Mouse (Mus musculus) gastrocnemius, postnatal 25 days (tissue): ENCODE results near the gene Mmp15. TPM values are rescaled to one million over a fixed set of nuclear protein-coding genes. Genes with fewer than 3 reads are reported as not detected.

Experiments used
- total RNA-seq, 2 experiments: library from RNA; stranded (reverse); gene quantifications; 1 replicate in 1 of 2; 2 replicates in 1 of 2; pipeline ENCODE4 v1.2.3; 2021

Mmp15 gene
- total RNA-seq, 2 experiments from 2014 or later, result 15.4 to 18.0 TPM

Other genes starting within 250 kb of the Mmp15 start
- gene Kifc3, start 149.5 kb upstream of the Mmp15 start, total RNA-seq, result 10 to 100 TPM in 1 of 2 experiments, 1 to 10 TPM in 1; 7.8 to 10.6 TPM
- under 1 TPM; 0.48 to 0.49 TPM for gene Cngb1, start 45.7 kb upstream of the Mmp15 start, total RNA-seq
- gene Tepp, start 41.7 kb upstream of the Mmp15 start, total RNA-seq, result not detected
- 1 to 10 TPM; 3.3 to 3.4 TPM for gene Zfp319, start 20.3 kb upstream of the Mmp15 start, total RNA-seq
- gene Usb1, start 20.0 kb upstream of the Mmp15 start, total RNA-seq, result 1 to 10 TPM; 5.1 TPM
- gene Cfap20, start 82.6 kb downstream of the Mmp15 start, total RNA-seq, result 1 to 10 TPM; 7.5 TPM
- gene Csnk2a2, start 137.8 kb downstream of the Mmp15 start, total RNA-seq, result 10 to 100 TPM; 21.0 to 25.8 TPM
- not detected for gene Ccdc113, start 181.8 kb downstream of the Mmp15 start, total RNA-seq
- not detected for gene Prss54, start 224.1 kb downstream of the Mmp15 start, total RNA-seq